Mouse (Mus musculus) heart, embryonic 14.5 days (tissue): Measurements from ENCODE around the gene Gm44596. TPM values are rescaled to one million over a fixed set of nuclear protein-coding genes. Genes with fewer than 3 reads are reported as not detected.

Experiments used
- ATAC-seq: fragments of 200-750 bp; cut with Nextera tagmentation; 2 replicates; pipeline ENCODE4 v1.8.0; 2017; ENCODE audit warnings: low read depth, moderate TSS enrichment; ENCODE audit not compliant: insufficient number of reproducible peaks, insufficient read depth, low FRiP score
- H3K27ac ChIP-seq, 2 experiments: fragments of 200-500 bp in 1 of 2; fragments of 300-500 bp in 1 of 2; sonication (generic) in 1 of 2; replicated peaks in 1 of 2; 2 replicates each; pipeline ENCODE4 v1.5.1; 2012 to 2014; ENCODE audit warnings: low read depth in 2 of 2, low read length in 2 of 2, control low read depth in 1 of 2, mild to moderate bottlenecking in 1 of 2, mixed read lengths in 1 of 2; ENCODE audit not compliant: control insufficient read depth in 1 of 2, insufficient read depth in 1 of 2
- H3K27me3 ChIP-seq: fragments of 300-500 bp; sonication (generic); 2 replicates; pipeline ENCODE4 v1.6.1; 2014; ENCODE audit warnings: mild to moderate bottlenecking, low read length, control low read depth; ENCODE audit not compliant: control insufficient read depth, insufficient read depth
- H3K36me3 ChIP-seq: fragments of 300-500 bp; sonication (generic); 2 replicates; pipeline ENCODE4 v1.6.1; 2014; ENCODE audit warnings: mild to moderate bottlenecking, control low read depth, low read length, mixed read lengths; ENCODE audit not compliant: control insufficient read depth, insufficient read depth
- H3K4me1 ChIP-seq, 2 experiments: fragments of 200-500 bp in 1 of 2; fragments of 300-500 bp in 1 of 2; sonication (generic) in 1 of 2; 2 replicates each; pipeline ENCODE4 v1.6.1; 2012 to 2014; ENCODE audit warnings: low read length in 2 of 2, control low read depth in 1 of 2, mixed read lengths in 1 of 2; ENCODE audit not compliant: control insufficient read depth in 2 of 2, insufficient read depth in 2 of 2
- H3K4me2 ChIP-seq: fragments of 300-500 bp; sonication (generic); 2 replicates; pipeline ENCODE4 v1.6.1; 2014; ENCODE audit warnings: mild to moderate bottlenecking, low read length
- H3K4me3 ChIP-seq, 2 experiments: fragments of 200-500 bp in 1 of 2; fragments of 300-500 bp in 1 of 2; sonication (generic) in 1 of 2; 2 replicates each; pipeline ENCODE4 v1.5.1; 2012 to 2014; ENCODE audit warnings: low read length in 2 of 2, mild to moderate bottlenecking in 2 of 2, control low read depth in 1 of 2, low read depth in 1 of 2, moderate library complexity in 1 of 2; ENCODE audit not compliant: control insufficient read depth in 1 of 2, insufficient read depth in 1 of 2
- H3K9ac ChIP-seq: fragments of 300-500 bp; sonication (generic); 2 replicates; pipeline ENCODE4 v1.6.1; 2014; ENCODE audit warnings: mild to moderate bottlenecking, low read length
- H3K9me3 ChIP-seq: fragments of 300-500 bp; sonication (generic); 2 replicates; pipeline ENCODE4 v1.6.1; 2016; ENCODE audit warnings: low read length, control low read depth; ENCODE audit not compliant: control insufficient read depth
- WGBS: fragments of 180-500 bp; shearing (Covaris S2); extraction: QIAGEN DNeasy Blood & Tissue Kit; methylation state at CpG from one replicate; pipeline ENCODE4 v1.1.7; 2014; 5-methylcytosine and 5-hydroxymethylcytosine counted together
- polyA plus RNA-seq: library from polyadenylated mRNA; unstranded; fragments of >200 nt; fragmentation: Nextera tagmentation; extraction: Ambion mirVana; gene quantifications from 2 replicates; pipeline ENCODE4 v1.2.1, GENCODE M21; 2014

Gm44596 gene
- polyA plus RNA-seq, 1 experiment from 2014 or later: not detected

GRCm38 (mm10) chr6:128438317-128438870 is 63.1 kb downstream of the Gm44596 start, which contains the start of gene Fkbp4:
TSS of gene Fkbp4 (minus strand) at chr6:128438677.
- under 1% methylated on average over 64 of the region's 67 CpGs for WGBS
- H3K9me3 ChIP-seq: no peaks in the 10 kb centered on the region
- peak; percentile 95 for ATAC-seq

GRCm38 (mm10) chr6:128438871-128439341 is 63.6 kb downstream of the Gm44596 start:
- H3K4me1 ChIP-seq: peaks cover 21 to 33% of the 10 kb centered on the region in 2 experiments
- WGBS: 23% methylated on average over 18 of the region's 18 CpGs
- no peaks in the 10 kb centered on the region for H3K27me3 ChIP-seq
- peak overlapping the region; percentile 29 to 98 for H3K4me3 ChIP-seq
- ATAC-seq: peak; percentile 22
- peaks cover 26% of the 10 kb centered on the region for H3K36me3 ChIP-seq
- H3K4me2 ChIP-seq: peak overlapping the region; percentile 65
- peak overlapping the region; percentile 99 for H3K9ac ChIP-seq
- H3K9me3 ChIP-seq: no peaks in the 10 kb centered on the region
- peak overlapping the region in 1 of 2 experiments; percentile 96; a peak in 1 of 4 replicates for H3K27ac ChIP-seq

More at GRCm38 (mm10) chr6:128438317-128438870, 63.1 kb downstream of the Gm44596 start, which contains the start of gene Fkbp4:
- Histone ChIP-seq H3K9ac (peak within 1 kb of the TSS; percentile 99), H3K4me1 (peaks cover 21 to 33% of the 10 kb centered on the region in 2 experiments), H3K27ac (peak within 1 kb of the TSS; percentile 83 to 96), H3K4me3 (peak within 1 kb of the TSS; percentile 79 to 98), H3K4me2 (peak within 1 kb of the TSS; percentile 65), H3K36me3 (peaks cover 31% of the 10 kb centered on the region), H3K27me3 (no peaks in the 10 kb centered on the region)

- H3K4me2 ChIP-seq: no peak overlapping the region
- no peak overlapping the region for H3K4me3 ChIP-seq
- H3K27me3 ChIP-seq: no peaks in the 10 kb centered on the region
- no peak overlapping the region for H3K27ac ChIP-seq
- H3K36me3 ChIP-seq: peaks cover 13% of the 10 kb centered on the region
- H3K4me1 ChIP-seq: peaks cover 16 to 24% of the 10 kb centered on the region in 2 experiments
- no peaks in the 10 kb centered on the region for H3K9me3 ChIP-seq
- ATAC-seq: no peak
- 95% methylated on average over 2 of the region's 2 CpGs for WGBS
- H3K9ac ChIP-seq: no peak overlapping the region
Measured at GRCm38 (mm10) chr6:128440238-128440637, 64.9 kb downstream of the Gm44596 start.

DNA sequence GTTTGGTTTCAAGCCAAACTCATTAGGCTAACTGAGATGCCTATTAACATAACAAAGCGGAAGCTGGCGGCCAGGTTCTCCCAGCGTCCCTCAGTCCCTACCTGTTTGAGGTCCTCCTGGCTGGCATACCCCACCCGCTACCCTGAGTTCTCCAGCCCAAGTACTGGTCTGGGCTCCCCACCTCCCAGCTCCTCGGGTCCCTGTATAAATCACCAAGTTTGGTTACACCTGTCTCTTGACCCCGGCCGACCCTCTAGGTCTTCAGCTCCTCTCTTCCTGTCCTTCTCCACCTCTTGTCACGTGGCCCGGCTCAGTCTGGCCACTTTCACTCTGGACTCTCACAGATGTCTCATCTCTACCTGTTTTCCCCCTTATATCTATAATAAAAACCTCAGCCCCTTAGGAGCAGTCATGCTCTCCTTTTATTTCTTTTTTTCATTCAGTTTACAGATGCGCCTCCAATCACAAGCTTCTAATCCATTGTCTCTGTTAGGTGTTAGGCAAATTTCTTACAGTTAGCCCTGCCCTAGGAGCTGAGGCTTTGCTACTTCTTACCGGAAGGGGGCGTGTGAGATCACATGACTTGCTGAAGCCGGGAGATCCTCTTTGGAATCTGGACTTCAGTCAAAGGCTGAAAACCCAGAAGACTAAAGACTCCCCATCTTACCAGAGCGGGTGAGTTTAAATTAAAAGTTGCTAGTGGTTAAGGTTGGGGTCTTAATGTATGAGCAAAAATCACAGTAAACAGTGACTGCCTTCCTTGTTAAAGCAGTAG is 70.6 kb downstream of the Gm44596 start:
- Histone ChIP-seq H3K27ac (no peak overlapping the region), H3K36me3 (no peaks in the 10 kb centered on the region; the same call in 1 of the 2 replicates), H3K4me2 (peak overlapping the region; percentile 58), H3K27me3 (no peaks in the 10 kb centered on the region), H3K4me3 (peak overlapping the region; percentile 12 to 22; a peak in 3 of 4 replicates), H3K9me3 (no peaks in the 10 kb centered on the region), H3K9ac (0 out of 2 replicates have a peak overlapping the region, but pooled peaks have one; percentile 1), H3K4me1 (no peaks in the 10 kb centered on the region; a peak in 1 of 4 replicates)
- WGBS: 16% methylated on average over 14 of the region's 14 CpGs
- ATAC-seq: peak; percentile 38; the same call in 1 of the 2 replicates

GRCm38 (mm10) chr6:128447063-128447462 is 71.8 kb downstream of the Gm44596 start:
- no peak for ATAC-seq
- 98% methylated on average over 5 of the region's 5 CpGs for WGBS

GRCm38 (mm10) chr6:128455835-128456605 is 80.7 kb downstream of the Gm44596 start:
- H3K4me1 ChIP-seq: no peaks in the 10 kb centered on the region
- H3K36me3 ChIP-seq: no peaks in the 10 kb centered on the region
- no peaks in the 10 kb centered on the region for H3K27me3 ChIP-seq
- no peak overlapping the region for H3K27ac ChIP-seq
- no peak for ATAC-seq
- no peak overlapping the region for H3K4me2 ChIP-seq
- H3K4me3 ChIP-seq: no peak overlapping the region
- H3K9ac ChIP-seq: no peak overlapping the region
- no peaks in the 10 kb centered on the region for H3K9me3 ChIP-seq
- WGBS: 71% methylated on average over 12 of the region's 12 CpGs

More at GRCm38 (mm10) chr6:128447063-128447462, 71.8 kb downstream of the Gm44596 start:
- Histone ChIP-seq H3K9me3 (no peaks in the 10 kb centered on the region), H3K9ac (no peak overlapping the region), H3K4me3 (no peak overlapping the region), H3K4me1 (no peaks in the 10 kb centered on the region; a peak in 1 of 4 replicates), H3K27ac (no peak overlapping the region), H3K4me2 (no peak overlapping the region), H3K27me3 (no peaks in the 10 kb centered on the region), H3K36me3 (no peaks in the 10 kb centered on the region; the same call in 1 of the 2 replicates)
